Mouse (Mus musculus): ENCODE measurements around the gene Ccdc70. TPM values are rescaled to one million over a fixed set of nuclear protein-coding genes. Genes with fewer than 3 reads are reported as not detected.

Ccdc70 gene
- polyA plus RNA-seq, 1 experiment, result not detected

GRCm38 (mm10) chr8:21956336-21956735 lies 13.2 kb upstream of the Ccdc70 start:
- no peaks in the 10 kb centered on the region for H3K4me1 ChIP-seq (ENCODE audit: control insufficient read depth, insufficient read depth, insufficient read length, low read length)
- H3K27ac ChIP-seq (ENCODE audit: insufficient read depth, low read depth, low read length), result no peak overlapping the region
- no peak for TF ChIP-seq CTCF (IDR thresholded peaks at IDR 0.05; ENCODE audit: extremely low read depth, insufficient read length, insufficient replicate concordance, low read depth, low read length)
- TF ChIP-seq POLR2A (IDR thresholded peaks at IDR 0.05; ENCODE audit: low read depth, low read length), result no peak
- H3K36me3 ChIP-seq (ENCODE audit: control insufficient read depth, insufficient read depth, low read length), result no peaks in the 10 kb centered on the region
- WGBS, result 83% methylated on average over 3 of the region's 3 CpGs
- H3K27me3 ChIP-seq (ENCODE audit: control insufficient read depth, insufficient read depth, low read length), result no peaks in the 10 kb centered on the region
- no peak overlapping the region for H3K4me3 ChIP-seq (ENCODE audit: low read depth, low read length)

DNA sequence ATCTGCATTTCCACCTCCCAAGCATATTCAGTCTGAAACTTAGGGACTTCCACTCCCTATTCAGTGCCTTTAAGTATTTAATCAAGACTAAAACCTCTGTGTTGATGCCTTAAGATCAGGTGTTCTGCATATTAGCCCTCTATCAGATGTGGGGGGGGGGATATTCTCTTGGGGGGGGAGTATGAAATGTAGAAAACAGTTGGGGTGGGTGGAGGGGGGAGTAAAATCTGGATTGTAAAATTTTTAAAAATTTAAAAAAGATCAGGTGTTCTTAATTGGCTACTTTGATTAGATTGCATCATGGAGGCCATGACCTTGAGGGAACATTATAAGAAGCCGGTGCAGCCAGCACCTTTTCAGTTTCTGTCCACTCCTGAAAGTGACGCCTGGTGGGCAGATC lies 11.2 kb upstream of the Ccdc70 start, which contains the start of gene Fam90a1a:
Gene Fam90a1a (plus strand): TSS at position 301 of the 400 bp plus-strand sequence.
- TF ChIP-seq POLR2A (IDR thresholded peaks at IDR 0.05; ENCODE audit: low read depth, low read length), result no peak
- TF ChIP-seq CTCF (IDR thresholded peaks at IDR 0.05; ENCODE audit: extremely low read depth, insufficient read length, insufficient replicate concordance, low read depth, low read length), result no peak
- H3K4me3 ChIP-seq (ENCODE audit: low read depth, low read length), result no peak within 1 kb of the TSS
- no peaks in the 10 kb centered on the region for H3K27me3 ChIP-seq (ENCODE audit: control insufficient read depth, insufficient read depth, low read length)
- H3K4me1 ChIP-seq (ENCODE audit: control insufficient read depth, insufficient read depth, insufficient read length, low read length), result no peaks in the 10 kb centered on the region
- no peaks in the 10 kb centered on the region for H3K36me3 ChIP-seq (ENCODE audit: control insufficient read depth, insufficient read depth, low read length)
- 81% methylated on average over 2 of the region's 2 CpGs for WGBS
- no peak within 1 kb of the TSS for H3K27ac ChIP-seq (ENCODE audit: insufficient read depth, low read depth, low read length)

- no peaks in the 10 kb centered on the region for H3K27me3 ChIP-seq (ENCODE audit: control insufficient read depth, insufficient read depth, low read length)
- no peak overlapping the region for H3K4me3 ChIP-seq (ENCODE audit: low read depth, low read length)
- H3K36me3 ChIP-seq (ENCODE audit: control insufficient read depth, insufficient read depth, low read length), result no peaks in the 10 kb centered on the region
- H3K27ac ChIP-seq (ENCODE audit: insufficient read depth, low read depth, low read length), result no peak overlapping the region
- TF ChIP-seq CTCF (IDR thresholded peaks at IDR 0.05; ENCODE audit: extremely low read depth, insufficient read length, insufficient replicate concordance, low read depth, low read length) (no peak), POLR2A (IDR thresholded peaks at IDR 0.05; ENCODE audit: low read depth, low read length) (no peak)
- H3K4me1 ChIP-seq (ENCODE audit: control insufficient read depth, insufficient read depth, insufficient read length, low read length), result no peaks in the 10 kb centered on the region
- 93% methylated on average over 1 of the region's 1 CpGs for WGBS
These were observed 2.9 kb upstream of the Ccdc70 start for GRCm38 (mm10) chr8:21966646-21967045.

DNA sequence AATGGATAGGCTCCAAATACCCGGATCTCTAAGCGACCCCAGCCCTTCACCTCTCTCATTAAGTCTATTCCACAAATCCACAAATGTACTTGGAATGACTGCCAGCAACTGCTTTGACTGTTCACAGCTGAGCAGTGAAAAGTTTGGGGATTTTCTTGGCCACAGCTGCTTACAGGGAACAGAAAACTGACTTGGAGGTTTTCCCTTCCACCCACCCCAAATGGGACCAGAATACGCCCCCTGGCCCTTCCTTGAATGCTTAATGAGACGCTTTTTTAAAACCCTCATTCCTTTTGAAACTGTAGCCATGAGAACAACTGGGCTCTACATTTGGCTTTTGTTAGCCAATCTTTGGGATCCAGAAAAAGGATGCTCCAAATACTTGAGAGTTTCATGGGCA lies 8.6 kb downstream of the Ccdc70 start:
- Histone ChIP-seq H3K4me1 (ENCODE audit: control insufficient read depth, insufficient read depth, insufficient read length, low read length) (no peaks in the 10 kb centered on the region), H3K27me3 (ENCODE audit: control insufficient read depth, insufficient read depth, low read length) (no peaks in the 10 kb centered on the region), H3K27ac (ENCODE audit: insufficient read depth, low read depth, low read length) (no peak overlapping the region), H3K36me3 (ENCODE audit: control insufficient read depth, insufficient read depth, low read length) (no peaks in the 10 kb centered on the region), H3K4me3 (ENCODE audit: low read depth, low read length) (no peak overlapping the region)
- WGBS, result 73% methylated on average over 4 of the region's 4 CpGs
- TF ChIP-seq CTCF (IDR thresholded peaks at IDR 0.05; ENCODE audit: extremely low read depth, insufficient read length, insufficient replicate concordance, low read depth, low read length) (no peak), POLR2A (IDR thresholded peaks at IDR 0.05; ENCODE audit: low read depth, low read length) (no peak)

DNA sequence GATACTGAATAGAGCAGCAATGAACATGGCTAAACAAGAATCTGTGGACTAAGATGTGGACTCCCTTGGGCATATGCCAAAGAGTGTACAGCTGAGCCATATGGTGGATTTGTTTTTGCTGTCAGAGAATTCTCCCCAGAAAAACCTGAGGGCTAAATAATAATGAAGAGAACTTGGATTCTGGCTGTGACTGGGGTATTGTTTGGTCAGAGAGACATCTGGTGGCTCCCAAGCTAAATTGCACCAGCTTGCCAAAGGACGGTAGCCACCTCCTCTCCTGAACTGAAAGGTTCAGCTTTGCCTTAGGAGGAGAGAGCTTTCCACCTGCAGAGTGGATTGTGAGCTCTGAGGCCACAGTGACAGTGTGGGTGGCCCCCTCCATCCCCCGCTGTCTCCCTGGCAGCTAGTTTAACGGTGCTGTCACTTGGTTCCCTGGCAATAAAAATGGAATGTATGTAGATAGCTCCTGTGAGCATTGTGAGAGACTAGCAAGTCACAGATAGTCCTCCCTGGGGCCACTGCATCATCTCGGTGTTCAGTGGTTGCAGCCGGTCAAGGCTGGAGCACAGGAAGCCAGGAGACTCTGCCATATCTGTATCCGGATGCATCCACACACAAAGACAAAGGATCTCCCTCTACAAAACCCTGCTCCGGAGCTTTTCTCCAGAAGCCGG lies 12.2 kb downstream of the Ccdc70 start:
- no peak for TF ChIP-seq CTCF (IDR thresholded peaks at IDR 0.05; ENCODE audit: extremely low read depth, insufficient read length, insufficient replicate concordance, low read depth, low read length)
- no peak for TF ChIP-seq POLR2A (IDR thresholded peaks at IDR 0.05; ENCODE audit: low read depth, low read length)
- Histone ChIP-seq H3K27ac (ENCODE audit: insufficient read depth, low read depth, low read length) (no peak overlapping the region), H3K27me3 (ENCODE audit: control insufficient read depth, insufficient read depth, low read length) (no peaks in the 10 kb centered on the region), H3K4me1 (ENCODE audit: control insufficient read depth, insufficient read depth, insufficient read length, low read length) (no peaks in the 10 kb centered on the region), H3K36me3 (ENCODE audit: control insufficient read depth, insufficient read depth, low read length) (no peaks in the 10 kb centered on the region), H3K4me3 (ENCODE audit: low read depth, low read length) (no peak overlapping the region)
- 54% methylated on average over 8 of the region's 8 CpGs for WGBS

GRCm38 (mm10) chr8:21992184-21992583 lies 22.6 kb downstream of the Ccdc70 start:
- Histone ChIP-seq H3K4me3 (ENCODE audit: low read depth, low read length) (no peak overlapping the region), H3K27me3 (ENCODE audit: control insufficient read depth, insufficient read depth, low read length) (no peaks in the 10 kb centered on the region), H3K4me1 (ENCODE audit: control insufficient read depth, insufficient read depth, insufficient read length, low read length) (no peaks in the 10 kb centered on the region), H3K36me3 (ENCODE audit: control insufficient read depth, insufficient read depth, low read length) (peaks cover 2% of the 10 kb centered on the region), H3K27ac (ENCODE audit: insufficient read depth, low read depth, low read length) (no peak overlapping the region)
- 22% methylated on average over 6 of the region's 6 CpGs for WGBS
- TF ChIP-seq CTCF (IDR thresholded peaks at IDR 0.05; ENCODE audit: extremely low read depth, insufficient read length, insufficient replicate concordance, low read depth, low read length) (peak; percentile 73; the same call in 1 of the 2 replicates), POLR2A (IDR thresholded peaks at IDR 0.05; ENCODE audit: low read depth, low read length) (no peak)

GRCm38 (mm10) chr8:21995181-21995580 lies 25.6 kb downstream of the Ccdc70 start:
- no peak overlapping the region for H3K27ac ChIP-seq (ENCODE audit: insufficient read depth, low read depth, low read length)
- peaks cover 2% of the 10 kb centered on the region for H3K36me3 ChIP-seq (ENCODE audit: control insufficient read depth, insufficient read depth, low read length)
- no peaks in the 10 kb centered on the region for H3K4me1 ChIP-seq (ENCODE audit: control insufficient read depth, insufficient read depth, insufficient read length, low read length)
- no peak overlapping the region for H3K4me3 ChIP-seq (ENCODE audit: low read depth, low read length)
- no peaks in the 10 kb centered on the region for H3K27me3 ChIP-seq (ENCODE audit: control insufficient read depth, insufficient read depth, low read length)
- 56% methylated on average over 3 of the region's 3 CpGs for WGBS
- TF ChIP-seq CTCF (IDR thresholded peaks at IDR 0.05; ENCODE audit: extremely low read depth, insufficient read length, insufficient replicate concordance, low read depth, low read length) (no peak), POLR2A (IDR thresholded peaks at IDR 0.05; ENCODE audit: low read depth, low read length) (no peak)

Data from small intestine, adult 2 months (tissue).